Mouse (Mus musculus) liver, adult 2 months (tissue): ENCODE data around the gene Emc8. TPM values are rescaled to one million over a fixed set of nuclear protein-coding genes. Genes with fewer than 3 reads are reported as not detected.
A peak's percentile ranks its signal among the peaks of the same experiment; 100 is the strongest.

Source experiments
- DNase-seq: peaks from one replicate; pipeline ENCODE4 v3.0.0-alpha.2; 2011; ENCODE audit warnings: low read depth, low spot score; ENCODE audit errors: extremely low read depth
- H3K27ac ChIP-seq: fragments of 200-500 bp; replicated peaks from 2 replicates; pipeline ENCODE4 v1.5.1; 2012; ENCODE audit warnings: low read depth, mild to moderate bottlenecking, control low read depth, inconsistent platforms, low read length; ENCODE audit not compliant: insufficient read depth
- H3K27me3 ChIP-seq: fragments of 200-500 bp; 2 replicates; pipeline ENCODE4 v1.6.1; 2012; ENCODE audit warnings: mild to moderate bottlenecking, moderate library complexity, low read length, inconsistent platforms; ENCODE audit not compliant: control insufficient read depth, insufficient read depth
- H3K36me3 ChIP-seq: fragments of 200-500 bp; 2 replicates; pipeline ENCODE4 v1.6.1; 2012; ENCODE audit warnings: low read length, inconsistent platforms; ENCODE audit not compliant: control insufficient read depth, insufficient read depth
- H3K4me1 ChIP-seq: fragments of 200-500 bp; 2 replicates; pipeline ENCODE4 v1.6.1; 2011; ENCODE audit warnings: low read length; ENCODE audit not compliant: control insufficient read depth, insufficient read depth
- H3K4me3 ChIP-seq: fragments of 200-500 bp; 2 replicates; pipeline ENCODE4 v1.5.1; 2011; ENCODE audit warnings: low read depth, mild to moderate bottlenecking, control low read depth, low read length, moderate library complexity; ENCODE audit not compliant: insufficient read depth
- H3K79me2 ChIP-seq: fragments of 200-500 bp; 2 replicates; pipeline ENCODE4 v1.6.1; 2012; ENCODE audit warnings: inconsistent platforms, mild to moderate bottlenecking, low read length, moderate library complexity; ENCODE audit not compliant: control insufficient read depth, insufficient read depth
- H3K9ac ChIP-seq: fragments of 200-500 bp; 2 replicates; pipeline ENCODE4 v1.6.1; 2012; ENCODE audit warnings: low read depth, mild to moderate bottlenecking, control low read depth, inconsistent platforms, low read length
- CTCF ChIP-seq: fragments of 200-500 bp; IDR thresholded peaks from 2 replicates; pipeline ENCODE4 v1.5.1; 2011; ENCODE audit warnings: low read depth, low read length, control low read depth
- POLR2A ChIP-seq: fragments of 200-500 bp; IDR thresholded peaks from 2 replicates; pipeline ENCODE4 v1.6.1; 2011; ENCODE audit warnings: low read length, control low read depth; ENCODE audit not compliant: insufficient read depth; ENCODE audit errors: extremely low read depth
- WGBS: fragments of 180-500 bp; shearing (Covaris S2); methylation state at CpG from one replicate; pipeline ENCODE4 v1.1.7; 2018; 5-methylcytosine and 5-hydroxymethylcytosine counted together
- polyA plus RNA-seq: library from polyadenylated mRNA; depleted of rRNA; stranded (reverse); fragments of >200 nt; gene quantifications from 2 replicates; pipeline ENCODE4 v1.2.3, GENCODE M21; 2012
- total RNA-seq: library from RNA; depleted of rRNA; stranded (reverse); fragments of >200 nt; gene quantifications from 2 replicates; pipeline ENCODE4 v1.2.3, GENCODE M21; 2014

Gene Emc8
- total and polyA plus RNA-seq, 2 experiments = 6.7 to 47.8 TPM

- no peak for TF ChIP-seq CTCF
- no peak for TF ChIP-seq POLR2A
- no peak for DNase-seq
- no peak overlapping the region for H3K27ac ChIP-seq
- 60% methylated on average over 8 of the region's 8 CpGs for WGBS
- no peak overlapping the region for H3K4me3 ChIP-seq
- no peaks in the 10 kb centered on the region for H3K27me3 ChIP-seq
- no peak overlapping the region for H3K9ac ChIP-seq
- no peaks in the 10 kb centered on the region for H3K36me3 ChIP-seq
- no peaks in the 10 kb centered on the region for H3K79me2 ChIP-seq
- H3K4me1 ChIP-seq = no peaks in the 10 kb centered on the region
Measured at GRCm38 (mm10) chr8:120687786-120688185, 19.4 kb upstream of the Emc8 start.

GRCm38 (mm10) chr8:120686576-120686975, 18.2 kb upstream of the Emc8 start:
- WGBS = 79% methylated on average over 5 of the region's 5 CpGs
- Histone ChIP-seq H3K4me1 (no peaks in the 10 kb centered on the region), H3K27me3 (no peaks in the 10 kb centered on the region), H3K9ac (no peak overlapping the region), H3K36me3 (no peaks in the 10 kb centered on the region), H3K79me2 (no peaks in the 10 kb centered on the region), H3K4me3 (no peak overlapping the region), H3K27ac (no peak overlapping the region)
- DNase-seq = no peak
- no peak for TF ChIP-seq CTCF
- no peak for TF ChIP-seq POLR2A

GRCm38 (mm10) chr8:120686051-120686450, 17.7 kb upstream of the Emc8 start:
- WGBS = 86% methylated on average over 13 of the region's 13 CpGs
- Histone ChIP-seq H3K27me3 (no peaks in the 10 kb centered on the region), H3K4me3 (no peak overlapping the region), H3K4me1 (no peaks in the 10 kb centered on the region), H3K27ac (peak overlapping the region; percentile 13; the same call in 1 of the 2 replicates), H3K36me3 (no peaks in the 10 kb centered on the region), H3K9ac (no peak overlapping the region), H3K79me2 (no peaks in the 10 kb centered on the region)
- no peak for TF ChIP-seq POLR2A
- no peak for TF ChIP-seq CTCF
- no peak for DNase-seq

- no peak overlapping the region for H3K4me3 ChIP-seq
- no peaks in the 10 kb centered on the region for H3K4me1 ChIP-seq
- DNase-seq = no peak
- H3K9ac ChIP-seq = no peak overlapping the region
- no peaks in the 10 kb centered on the region for H3K79me2 ChIP-seq
- no peaks in the 10 kb centered on the region for H3K27me3 ChIP-seq
- no peaks in the 10 kb centered on the region for H3K36me3 ChIP-seq
- H3K27ac ChIP-seq = peak overlapping the region; percentile 13; the same call in 1 of the 2 replicates
- WGBS = 90% methylated on average over 8 of the region's 8 CpGs
- no peak for TF ChIP-seq POLR2A
- no peak for TF ChIP-seq CTCF
Measured at GRCm38 (mm10) chr8:120685591-120685990, 17.2 kb upstream of the Emc8 start.

- H3K79me2 ChIP-seq = no peaks in the 10 kb centered on the region
- 93% methylated on average over 5 of the region's 5 CpGs for WGBS
- no peaks in the 10 kb centered on the region for H3K4me1 ChIP-seq
- no peak overlapping the region for H3K4me3 ChIP-seq
- H3K9ac ChIP-seq = no peak overlapping the region
- H3K27ac ChIP-seq = no peak overlapping the region
- H3K36me3 ChIP-seq = no peaks in the 10 kb centered on the region
- no peak for DNase-seq
- TF ChIP-seq CTCF (no peak), POLR2A (no peak)
- H3K27me3 ChIP-seq = no peaks in the 10 kb centered on the region
Measured at GRCm38 (mm10) chr8:120685097-120685496, 16.7 kb upstream of the Emc8 start.

DNA sequence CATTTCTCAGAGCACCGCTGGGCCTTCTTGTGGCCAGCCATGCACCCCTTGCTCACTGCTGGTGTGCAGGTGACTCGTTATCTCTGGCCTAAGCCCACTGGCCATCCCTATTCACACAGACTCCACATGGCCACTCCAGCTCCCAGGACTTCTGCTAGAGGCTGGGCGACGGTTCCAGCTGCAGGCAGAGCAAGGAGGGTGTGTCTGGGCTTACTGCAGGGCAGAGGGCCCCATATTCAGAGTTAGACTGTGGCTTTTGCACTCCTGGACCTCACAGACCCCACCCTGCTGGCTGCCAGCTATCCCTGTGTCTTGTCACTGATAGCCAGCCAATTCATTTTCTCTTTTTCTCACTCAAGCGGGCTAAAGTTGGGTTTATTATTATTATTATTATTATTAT, 15.7 kb upstream of the Emc8 start:
- Histone ChIP-seq H3K36me3 (no peaks in the 10 kb centered on the region), H3K4me3 (no peak overlapping the region), H3K4me1 (no peaks in the 10 kb centered on the region), H3K79me2 (no peaks in the 10 kb centered on the region), H3K9ac (no peak overlapping the region), H3K27me3 (no peaks in the 10 kb centered on the region), H3K27ac (no peak overlapping the region)
- DNase-seq = no peak
- 81% methylated on average over 5 of the region's 5 CpGs for WGBS
- TF ChIP-seq CTCF = no peak
- no peak for TF ChIP-seq POLR2A
